Mouse (Mus musculus) gastrocnemius, postnatal 14 days (tissue): ENCODE measurements around the gene Fkrp. TPM values are rescaled to one million over a fixed set of nuclear protein-coding genes. Genes with fewer than 3 reads are reported as not detected.
A peak's percentile ranks its signal among the peaks of the same experiment; 100 is the strongest.

ENCODE experiments used
- DNase-seq: peaks from one replicate; pipeline ENCODE4 v3.0.0; 2021; ENCODE audit warnings: mixed read lengths
- intact Hi-C: fragments of 180-260 bp; cut with DNase I; formaldehyde crosslinking; loops from one replicate; pipeline ENCODE4 v1.15.1; 2025; ENCODE audit warnings: low total_unique reads
- long read RNA-seq, 2 experiments: library from polyadenylated mRNA; stranded (forward); transcript quantifications; one replicate each; pipeline ENCODE4 v2.0.0; 2021
- total RNA-seq, 2 experiments: library from RNA; stranded (reverse); gene quantifications; 2 replicates each; pipeline ENCODE4 v1.2.3; 2021

Gene Fkrp
- total RNA-seq = 10 to 100 TPM; 24.2 to 25.8 TPM
- long read RNA-seq, experiment 1, transcript Fkrp-201 (3 exons, 2,827 nt) = major isoform, 14 of 24 reads
- long read RNA-seq, experiment 1, partial matches to known transcripts = 3 of 24 reads
- long read RNA-seq, experiment 1, other reads (novel, unspliced or antisense) = 7 of 24 reads
- long read RNA-seq, experiment 2, transcript Fkrp-201 (3 exons, 2,827 nt) = major isoform, 17 of 30 reads
- long read RNA-seq, experiment 2, partial matches to known transcripts = 10 of 30 reads
- long read RNA-seq, experiment 2, other reads (novel, unspliced or antisense) = 3 of 30 reads

GRCm38 (mm10) chr7:16816475-16817122 is at the start of gene Fkrp:
Gene Fkrp, minus strand, starts transcription at chr7:16816732.
- DNase-seq = peak; percentile 63
- intact Hi-C loops = no loop called here

- no peak for DNase-seq
- intact Hi-C loops = loop anchor here (5.0 kb wide), 1 partner anchor 38 kb away; no protein-coding TSS in a partner anchor
These were observed 43.5 kb upstream of the Fkrp start for GRCm38 (mm10) chr7:16859902-16860651.

GRCm38 (mm10) chr7:16858336-16858735 is 41.8 kb upstream of the Fkrp start:
- DNase-seq = peak; percentile 36
- intact Hi-C loops = loop anchor here (5.0 kb wide), 1 partner anchor 36 kb away; no protein-coding TSS in a partner anchor

GRCm38 (mm10) chr7:16853302-16853831 is 36.8 kb upstream of the Fkrp start:
- no peak for DNase-seq
- intact Hi-C loops = no loop called here

GRCm38 (mm10) chr7:16851636-16852035 is 35.1 kb upstream of the Fkrp start:
- no peak for DNase-seq
- intact Hi-C loops = no loop called here

GRCm38 (mm10) chr7:16848579-16848978 is 32.0 kb upstream of the Fkrp start:
- intact Hi-C loops = no loop called here
- peak; percentile 57 for DNase-seq

GRCm38 (mm10) chr7:16847507-16847906 is 31.0 kb upstream of the Fkrp start:
- intact Hi-C loops = no loop called here
- DNase-seq = no peak

- intact Hi-C loops = no loop called here
- no peak for DNase-seq
These were observed 30.2 kb upstream of the Fkrp start for GRCm38 (mm10) chr7:16846775-16847174.

GRCm38 (mm10) chr7:16845820-16846167 is 29.3 kb upstream of the Fkrp start:
- intact Hi-C loops = no loop called here
- no peak for DNase-seq

GRCm38 (mm10) chr7:16845072-16845819 is 28.7 kb upstream of the Fkrp start:
- intact Hi-C loops = no loop called here
- DNase-seq = no peak

- no peak for DNase-seq
- intact Hi-C loops = no loop called here
These were observed 28.2 kb upstream of the Fkrp start for GRCm38 (mm10) chr7:16844696-16845071.

- DNase-seq = no peak
- intact Hi-C loops = no loop called here
These were observed 27.1 kb upstream of the Fkrp start for GRCm38 (mm10) chr7:16843441-16844171.

- peak; percentile 92 for DNase-seq
- intact Hi-C loops = no loop called here
These were observed 26.1 kb upstream of the Fkrp start, which contains the start of gene Prkd2 for GRCm38 (mm10) chr7:16842645-16843063. Gene Prkd2, plus strand, starts transcription at chr7:16842902.

GRCm38 (mm10) chr7:16841561-16842560 is 25.3 kb upstream of the Fkrp start:
- intact Hi-C loops = no loop called here
- no peak for DNase-seq

- intact Hi-C loops = no loop called here
- no peak for DNase-seq
These were observed 24.5 kb upstream of the Fkrp start for GRCm38 (mm10) chr7:16841078-16841477.

GRCm38 (mm10) chr7:16840109-16840491 is 23.6 kb upstream of the Fkrp start:
- intact Hi-C loops = no loop called here
- no peak for DNase-seq

GRCm38 (mm10) chr7:16839427-16840108 is 23.0 kb upstream of the Fkrp start:
- DNase-seq = no peak
- intact Hi-C loops = no loop called here
